Mouse (Mus musculus): ENCODE results near the gene Specc1. TPM values are rescaled to one million over a fixed set of nuclear protein-coding genes. Genes with fewer than 3 reads are reported as not detected.

Specc1 gene
- polyA plus RNA-seq, 1 experiment from 2014 or later = 14.3 TPM

GRCm38 (mm10) chr11:62004881-62005240 lies 48.3 kb downstream of the Specc1 start:
- H3K36me3 ChIP-seq (ENCODE audit: control insufficient read depth, insufficient read depth, low read length) = no peaks in the 10 kb centered on the region
- no peaks in the 10 kb centered on the region for H3K9me3 ChIP-seq (ENCODE audit: control insufficient read depth, low read length)
- H3K4me1 ChIP-seq (ENCODE audit: control insufficient read depth, insufficient read depth, low read depth, low read length) = no peaks in the 10 kb centered on the region
- no peak for ATAC-seq
- no peak overlapping the region for H3K27ac ChIP-seq (ENCODE audit: low read depth, low read length)
- no peak overlapping the region for H3K9ac ChIP-seq (ENCODE audit: low read depth, low read length)
- H3K27me3 ChIP-seq (replicated peaks; ENCODE audit: control insufficient read depth, insufficient read depth, low read length) = no peaks in the 10 kb centered on the region
- H3K4me2 ChIP-seq (ENCODE audit: low read length) = no peak overlapping the region
- H3K4me3 ChIP-seq (ENCODE audit: low read length) = no peak overlapping the region
- WGBS = 69% methylated on average over 6 of the region's 6 CpGs

- no peak overlapping the region for H3K27ac ChIP-seq (ENCODE audit: low read depth, low read length)
- 67% methylated on average over 14 of the region's 14 CpGs for WGBS
These were observed 48.8 kb downstream of the Specc1 start for GRCm38 (mm10) chr11:62005241-62005910.

DNA sequence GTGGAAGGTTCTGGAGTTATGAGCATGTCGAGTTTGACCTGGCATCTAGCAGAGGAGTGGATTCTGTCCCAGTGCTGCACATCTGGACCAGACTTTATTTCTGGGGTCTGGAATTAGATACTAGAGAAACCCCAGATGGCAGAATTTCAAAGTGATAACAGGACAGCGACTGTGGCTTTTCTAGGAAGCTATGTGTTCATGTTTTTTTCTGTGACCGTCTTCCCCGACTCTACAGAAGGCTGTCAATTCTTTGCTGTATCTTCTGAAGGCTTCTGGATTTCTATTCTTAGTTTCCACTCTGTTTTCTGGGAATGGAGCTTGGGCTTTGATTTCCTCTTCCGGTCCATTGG lies 49.3 kb downstream of the Specc1 start:
- no peaks in the 10 kb centered on the region for H3K9me3 ChIP-seq (ENCODE audit: control insufficient read depth, low read length)
- 78% methylated on average over 5 of the region's 5 CpGs for WGBS
- H3K36me3 ChIP-seq (ENCODE audit: control insufficient read depth, insufficient read depth, low read length) = no peaks in the 10 kb centered on the region
- ATAC-seq = no peak
- H3K9ac ChIP-seq (ENCODE audit: low read depth, low read length) = no peak overlapping the region
- no peak overlapping the region for H3K4me3 ChIP-seq (ENCODE audit: low read length)
- no peaks in the 10 kb centered on the region for H3K4me1 ChIP-seq (ENCODE audit: control insufficient read depth, insufficient read depth, low read depth, low read length)
- no peak overlapping the region for H3K4me2 ChIP-seq (ENCODE audit: low read length)
- no peak overlapping the region for H3K27ac ChIP-seq (ENCODE audit: low read depth, low read length)
- no peaks in the 10 kb centered on the region for H3K27me3 ChIP-seq (replicated peaks; ENCODE audit: control insufficient read depth, insufficient read depth, low read length)

More at GRCm38 (mm10) chr11:62005241-62005910, 48.8 kb downstream of the Specc1 start:
- H3K4me3 ChIP-seq (ENCODE audit: low read length) = no peak overlapping the region
- H3K4me1 ChIP-seq (ENCODE audit: control insufficient read depth, insufficient read depth, low read depth, low read length) = no peaks in the 10 kb centered on the region
- H3K27me3 ChIP-seq (replicated peaks; ENCODE audit: control insufficient read depth, insufficient read depth, low read length) = no peaks in the 10 kb centered on the region
- H3K9me3 ChIP-seq (ENCODE audit: control insufficient read depth, low read length) = no peaks in the 10 kb centered on the region
- no peak overlapping the region for H3K4me2 ChIP-seq (ENCODE audit: low read length)
- H3K9ac ChIP-seq (ENCODE audit: low read depth, low read length) = no peak overlapping the region
- ATAC-seq = no peak
- no peaks in the 10 kb centered on the region for H3K36me3 ChIP-seq (ENCODE audit: control insufficient read depth, insufficient read depth, low read length)

DNA sequence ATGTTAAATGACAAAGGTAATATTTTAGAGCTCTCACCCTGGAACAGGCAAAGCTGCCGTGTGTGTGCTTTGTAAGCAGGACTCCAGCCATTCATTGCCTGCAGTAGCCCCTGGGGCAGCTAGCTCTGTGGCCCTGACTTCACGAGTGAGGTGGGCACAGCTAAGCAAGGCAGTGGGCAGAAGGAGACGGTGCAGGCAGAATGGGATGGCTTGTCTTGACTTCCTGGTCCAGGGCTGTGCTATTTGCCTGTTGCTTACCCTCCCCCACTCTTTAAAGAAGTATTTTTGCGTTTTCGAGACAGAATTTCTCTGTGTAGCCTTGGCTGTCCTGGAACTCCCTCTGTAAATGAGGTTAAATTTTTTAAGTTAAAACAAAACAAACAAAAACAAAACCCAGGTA lies 50.1 kb downstream of the Specc1 start:
- no peak overlapping the region for H3K9ac ChIP-seq (ENCODE audit: low read depth, low read length)
- H3K27me3 ChIP-seq (replicated peaks; ENCODE audit: control insufficient read depth, insufficient read depth, low read length) = no peaks in the 10 kb centered on the region
- H3K36me3 ChIP-seq (ENCODE audit: control insufficient read depth, insufficient read depth, low read length) = no peaks in the 10 kb centered on the region
- H3K4me1 ChIP-seq (ENCODE audit: control insufficient read depth, insufficient read depth, low read depth, low read length) = no peaks in the 10 kb centered on the region
- WGBS = 68% methylated on average over 5 of the region's 5 CpGs
- H3K4me2 ChIP-seq (ENCODE audit: low read length) = no peak overlapping the region
- no peak overlapping the region for H3K27ac ChIP-seq (ENCODE audit: low read depth, low read length)
- no peak for ATAC-seq
- H3K9me3 ChIP-seq (ENCODE audit: control insufficient read depth, low read length) = no peaks in the 10 kb centered on the region
- no peak overlapping the region for H3K4me3 ChIP-seq (ENCODE audit: low read length)

GRCm38 (mm10) chr11:62007984-62008383 lies 51.4 kb downstream of the Specc1 start:
- H3K36me3 ChIP-seq (ENCODE audit: control insufficient read depth, insufficient read depth, low read length) = no peaks in the 10 kb centered on the region
- H3K9ac ChIP-seq (ENCODE audit: low read depth, low read length) = no peak overlapping the region
- H3K27ac ChIP-seq (ENCODE audit: low read depth, low read length) = no peak overlapping the region
- no peaks in the 10 kb centered on the region for H3K27me3 ChIP-seq (replicated peaks; ENCODE audit: control insufficient read depth, insufficient read depth, low read length)
- no peak for ATAC-seq
- H3K4me3 ChIP-seq (ENCODE audit: low read length) = no peak overlapping the region
- H3K4me1 ChIP-seq (ENCODE audit: control insufficient read depth, insufficient read depth, low read depth, low read length) = no peaks in the 10 kb centered on the region
- 49% methylated on average over 9 of the region's 9 CpGs for WGBS
- H3K9me3 ChIP-seq (ENCODE audit: control insufficient read depth, low read length) = no peaks in the 10 kb centered on the region
- H3K4me2 ChIP-seq (ENCODE audit: low read length) = no peak overlapping the region

GRCm38 (mm10) chr11:62010625-62011231 lies 54.2 kb downstream of the Specc1 start:
- no peaks in the 10 kb centered on the region for H3K36me3 ChIP-seq (ENCODE audit: control insufficient read depth, insufficient read depth, low read length)
- H3K4me3 ChIP-seq (ENCODE audit: low read length) = no peak overlapping the region
- H3K9ac ChIP-seq (ENCODE audit: low read depth, low read length) = no peak overlapping the region
- whole genome bisulfite sequencing = 74% methylated on average over 16 of the region's 16 CpGs
- no peaks in the 10 kb centered on the region for H3K27me3 ChIP-seq (replicated peaks; ENCODE audit: control insufficient read depth, insufficient read depth, low read length)
- no peak overlapping the region for H3K4me2 ChIP-seq (ENCODE audit: low read length)
- no peaks in the 10 kb centered on the region for H3K9me3 ChIP-seq (ENCODE audit: control insufficient read depth, low read length)
- H3K4me1 ChIP-seq (ENCODE audit: control insufficient read depth, insufficient read depth, low read depth, low read length) = no peaks in the 10 kb centered on the region; the same call in 1 of the 2 replicates
- ATAC-seq = no peak
- H3K27ac ChIP-seq (ENCODE audit: low read depth, low read length) = no peak overlapping the region

DNA sequence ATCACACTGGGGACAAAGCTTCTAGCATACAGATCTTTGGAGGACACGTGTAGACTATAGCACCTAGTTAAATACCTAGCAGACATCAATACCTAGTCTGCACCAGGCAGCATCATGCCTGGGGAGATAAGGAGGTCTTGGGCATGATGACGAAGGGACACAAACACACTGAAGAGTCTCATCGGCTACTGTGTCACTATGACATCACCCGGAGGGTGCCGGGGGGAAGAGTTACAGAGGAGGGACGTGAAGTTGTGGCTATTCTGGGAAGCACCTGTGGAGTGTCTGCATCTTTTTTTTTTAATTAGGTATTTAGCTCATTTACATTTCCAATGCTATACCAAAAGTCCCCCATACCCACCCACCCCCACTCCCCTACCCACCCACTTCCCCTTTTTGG lies 55.5 kb downstream of the Specc1 start:
- Histone ChIP-seq H3K27ac (ENCODE audit: low read depth, low read length) (no peak overlapping the region), H3K4me1 (ENCODE audit: control insufficient read depth, insufficient read depth, low read depth, low read length) (no peaks in the 10 kb centered on the region; the same call in 1 of the 2 replicates), H3K4me2 (ENCODE audit: low read length) (no peak overlapping the region), H3K9me3 (ENCODE audit: control insufficient read depth, low read length) (no peaks in the 10 kb centered on the region), H3K36me3 (ENCODE audit: control insufficient read depth, insufficient read depth, low read length) (no peaks in the 10 kb centered on the region), H3K27me3 (replicated peaks; ENCODE audit: control insufficient read depth, insufficient read depth, low read length) (no peaks in the 10 kb centered on the region), H3K4me3 (ENCODE audit: low read length) (no peak overlapping the region), H3K9ac (ENCODE audit: low read depth, low read length) (no peak overlapping the region)
- no peak for ATAC-seq
- 88% methylated on average over 6 of the region's 6 CpGs for WGBS

GRCm38 (mm10) chr11:62013449-62013848 lies 56.9 kb downstream of the Specc1 start:
- Histone ChIP-seq H3K4me2 (ENCODE audit: low read length) (no peak overlapping the region), H3K4me3 (ENCODE audit: low read length) (no peak overlapping the region), H3K27me3 (replicated peaks; ENCODE audit: control insufficient read depth, insufficient read depth, low read length) (no peaks in the 10 kb centered on the region), H3K9ac (ENCODE audit: low read depth, low read length) (no peak overlapping the region), H3K9me3 (ENCODE audit: control insufficient read depth, low read length) (no peaks in the 10 kb centered on the region), H3K27ac (ENCODE audit: low read depth, low read length) (no peak overlapping the region), H3K36me3 (ENCODE audit: control insufficient read depth, insufficient read depth, low read length) (no peaks in the 10 kb centered on the region), H3K4me1 (ENCODE audit: control insufficient read depth, insufficient read depth, low read depth, low read length) (no peaks in the 10 kb centered on the region; the same call in 1 of the 2 replicates)
- no peak for ATAC-seq
- 75% methylated on average over 3 of the region's 3 CpGs for WGBS

- ATAC-seq = no peak
- no peak overlapping the region for H3K4me3 ChIP-seq (ENCODE audit: low read length)
- H3K4me2 ChIP-seq (ENCODE audit: low read length) = peak overlapping the region; percentile 14
- no peaks in the 10 kb centered on the region; the same call in 1 of the 2 replicates for H3K4me1 ChIP-seq (ENCODE audit: control insufficient read depth, insufficient read depth, low read depth, low read length)
- WGBS = 30% methylated on average over 13 of the region's 13 CpGs
- H3K27ac ChIP-seq (ENCODE audit: low read depth, low read length) = no peak overlapping the region
- no peaks in the 10 kb centered on the region for H3K27me3 ChIP-seq (replicated peaks; ENCODE audit: control insufficient read depth, insufficient read depth, low read length)
- 0 out of 2 replicates have a peak overlapping the region, but pooled peaks have one; percentile 8 for H3K9ac ChIP-seq (ENCODE audit: low read depth, low read length)
- no peaks in the 10 kb centered on the region for H3K9me3 ChIP-seq (ENCODE audit: control insufficient read depth, low read length)
- H3K36me3 ChIP-seq (ENCODE audit: control insufficient read depth, insufficient read depth, low read length) = no peaks in the 10 kb centered on the region
These were observed 58.6 kb downstream of the Specc1 start for GRCm38 (mm10) chr11:62015071-62015654.

Measured in hindbrain, embryonic 16.5 days (tissue).